Mouse (Mus musculus): Measurements from ENCODE around the gene Mphosph6.

Mphosph6 gene

GRCm38 (mm10) chr8:117801443-117802298 lies at the start of gene Mphosph6:
Mphosph6 (minus strand) TSS chr8:117801943.
- DNase-seq (ENCODE audit: low spot score in 2 of 2) = peak; percentile 95 to 96

DNA sequence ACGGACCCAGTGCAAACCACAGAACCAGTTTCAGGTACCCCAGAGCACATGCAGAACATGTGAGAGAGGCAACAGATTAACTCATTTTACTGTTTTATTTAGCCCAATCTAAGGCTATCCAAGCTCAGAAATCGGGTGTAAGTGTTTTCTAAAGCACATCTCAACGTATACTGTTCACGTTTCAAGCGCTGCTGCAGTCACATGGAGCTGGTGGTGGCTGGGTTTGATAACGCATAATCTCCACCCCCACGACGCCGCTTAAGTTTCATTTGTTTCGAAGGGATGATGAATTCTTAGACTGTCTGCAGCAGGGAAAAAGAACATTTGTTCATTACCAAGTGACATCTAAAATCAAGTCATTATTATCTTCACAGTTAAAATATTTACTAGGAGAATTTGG lies 48.7 kb upstream of the Mphosph6 start:
- no peak for DNase-seq (ENCODE audit: low spot score in 2 of 2)

DNA sequence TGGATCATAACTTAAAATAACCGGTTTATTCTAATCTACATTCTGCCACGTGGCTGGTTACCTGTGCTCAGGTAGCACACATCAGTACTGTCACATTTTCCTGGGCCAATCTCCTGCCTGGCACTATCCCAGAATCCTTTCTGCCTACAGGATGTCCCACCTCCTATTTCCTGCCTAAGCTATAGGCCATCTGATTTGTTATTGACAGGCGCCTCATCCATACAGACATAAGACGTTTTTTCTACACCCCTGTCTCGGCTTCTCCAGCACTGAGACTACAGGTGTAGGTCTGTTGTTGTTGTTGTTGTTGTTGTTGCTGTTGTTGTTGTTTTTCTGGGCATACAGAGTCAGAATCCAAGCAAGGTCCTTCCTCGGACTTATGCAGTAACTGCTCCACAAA lies 46.1 kb upstream of the Mphosph6 start:
- no peak for DNase-seq (ENCODE audit: low spot score in 2 of 2)

GRCm38 (mm10) chr8:117843694-117844093 lies 42.0 kb upstream of the Mphosph6 start:
- DNase-seq (ENCODE audit: low spot score in 2 of 2) = no peak

GRCm38 (mm10) chr8:117813524-117813923 lies 11.8 kb upstream of the Mphosph6 start:
- no peak for DNase-seq (ENCODE audit: low spot score in 2 of 2)

DNA sequence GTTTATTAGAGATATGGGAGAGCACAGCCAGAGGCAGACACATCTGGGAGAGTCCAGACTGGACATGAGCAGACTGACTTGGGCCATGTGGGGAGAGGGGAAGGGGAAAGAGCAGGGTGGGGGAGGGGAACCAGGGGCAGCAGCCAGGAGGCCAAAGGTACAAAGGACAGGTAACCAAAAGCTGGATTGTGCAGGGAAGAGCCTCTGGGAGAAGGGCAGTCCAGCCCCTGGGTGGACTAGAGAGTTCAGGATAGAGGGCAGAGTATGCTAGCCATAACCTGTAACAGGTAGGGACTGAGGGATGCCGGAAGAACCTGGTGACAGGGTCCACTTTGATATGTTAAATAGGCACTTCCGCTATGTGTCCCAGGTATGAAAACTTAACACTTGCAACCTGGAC lies 8.9 kb upstream of the Mphosph6 start:
- DNase-seq (ENCODE audit: low spot score in 2 of 2) = no peak

GRCm38 (mm10) chr8:117805419-117805818 lies 3.7 kb upstream of the Mphosph6 start:
- no peak for DNase-seq (ENCODE audit: low spot score in 2 of 2)

DNA sequence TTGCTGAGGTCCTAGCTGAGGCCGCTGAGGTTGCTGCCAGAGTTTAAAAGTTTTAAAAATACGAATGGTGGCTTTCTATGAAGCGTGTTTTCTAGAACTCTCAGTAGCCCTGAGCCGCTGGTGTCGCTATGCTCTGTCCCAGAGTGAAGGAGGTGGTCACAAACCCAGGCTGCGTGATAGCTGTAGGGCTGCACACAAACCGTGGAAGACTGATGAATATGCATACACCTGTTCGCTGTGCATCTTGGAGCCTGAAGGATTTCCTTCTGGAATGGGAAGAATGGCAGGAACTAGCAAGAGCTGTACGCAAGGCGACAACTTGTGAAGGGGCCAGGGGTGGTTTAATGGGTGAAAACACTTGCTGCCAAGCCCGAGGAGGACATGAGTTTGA lies 551 bp upstream of the Mphosph6 start:
- no peak for DNase-seq (ENCODE audit: low spot score in 2 of 2)

- no peak for DNase-seq (ENCODE audit: low spot score in 2 of 2)
Measured at GRCm38 (mm10) chr8:117798066-117798465, 3.7 kb downstream of the Mphosph6 start.

DNA sequence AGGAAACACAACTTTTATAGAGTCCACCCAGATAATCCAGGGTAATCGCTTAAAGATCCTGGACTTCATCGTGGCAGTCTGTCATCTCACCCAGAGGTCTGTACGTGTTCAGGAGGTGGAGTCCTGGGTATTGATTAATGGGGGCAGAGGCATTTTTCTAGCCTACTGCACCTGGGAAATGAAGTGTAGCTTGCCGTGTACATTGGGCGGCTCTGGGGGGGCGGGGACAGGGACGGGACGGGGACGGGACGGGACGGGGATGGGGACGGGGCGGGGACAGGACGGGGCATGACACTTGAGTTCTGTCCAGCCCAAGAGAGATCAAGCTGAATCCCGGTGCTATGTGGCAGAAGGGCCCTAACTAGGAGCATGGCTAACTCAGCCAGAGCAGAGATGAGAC lies 5.3 kb downstream of the Mphosph6 start:
- DNase-seq (ENCODE audit: low spot score in 2 of 2) = no peak

GRCm38 (mm10) chr8:117794581-117794980 lies 7.2 kb downstream of the Mphosph6 start:
- DNase-seq (ENCODE audit: low spot score in 2 of 2) = no peak

DNA sequence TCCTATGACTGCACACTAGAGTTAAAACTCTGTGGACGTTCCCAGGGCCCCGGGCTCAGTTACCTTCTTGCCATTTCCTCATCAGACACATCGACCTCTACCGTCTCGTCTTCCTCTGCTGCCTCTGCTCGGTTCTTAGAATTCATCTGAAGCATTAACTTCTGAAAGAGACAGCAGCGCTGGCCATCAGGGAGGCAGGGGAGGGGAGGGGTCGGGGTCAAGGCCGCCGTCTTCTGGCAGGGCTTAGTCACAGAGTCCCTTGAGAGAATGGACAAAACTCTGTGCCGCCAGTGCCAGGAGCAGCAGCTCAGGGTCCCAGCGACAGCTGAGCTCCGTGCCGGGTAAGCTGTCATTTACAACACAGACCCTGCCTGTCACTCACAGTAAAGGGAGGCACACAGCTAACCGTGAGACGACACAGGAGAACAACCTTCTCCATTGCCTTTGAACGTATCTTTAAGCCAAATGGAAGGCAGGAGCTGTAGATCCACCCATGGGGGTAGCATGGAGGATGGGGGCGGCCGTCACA lies 9.1 kb downstream of the Mphosph6 start:
- DNase-seq (ENCODE audit: low spot score in 2 of 2) = no peak

DNA sequence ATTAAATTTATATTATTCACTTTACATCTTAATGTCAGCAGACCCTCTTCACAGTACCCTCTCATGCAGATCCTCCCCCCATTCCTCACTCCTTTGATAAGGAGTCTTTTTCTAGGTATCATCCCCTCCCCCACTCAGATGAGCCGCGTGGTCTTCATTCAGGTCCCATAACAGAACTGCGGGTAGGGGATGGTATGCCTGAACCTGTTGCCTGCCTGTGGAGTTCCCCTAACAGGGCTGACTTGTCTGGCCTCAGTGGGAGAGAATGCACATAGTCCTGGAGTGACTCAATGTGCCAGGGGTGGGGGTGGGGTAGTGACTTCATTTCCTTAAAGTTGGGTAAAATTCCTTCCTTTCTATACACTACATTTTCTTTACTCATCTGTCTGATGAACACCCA lies 15.3 kb downstream of the Mphosph6 start:
- DNase-seq (ENCODE audit: low spot score in 2 of 2) = no peak

DNA sequence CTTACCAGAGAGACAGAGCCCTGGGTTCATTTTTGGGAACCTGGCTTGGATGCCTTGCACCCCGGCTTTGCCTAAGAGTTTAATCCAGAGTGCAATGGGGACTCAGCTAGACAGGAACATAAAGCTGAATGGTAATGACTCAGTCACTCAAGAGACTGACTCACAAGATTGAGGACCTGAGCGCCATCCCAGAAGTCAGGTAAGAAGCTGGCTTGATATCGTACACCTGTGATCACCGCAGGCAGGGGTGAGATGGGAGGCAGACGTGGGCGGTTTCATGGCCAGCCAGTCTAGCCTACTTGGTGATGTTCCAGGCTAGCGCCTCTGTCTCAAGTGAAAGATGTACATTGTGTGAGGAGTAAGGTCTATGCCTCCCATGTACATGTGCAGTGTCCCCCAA lies 18.7 kb downstream of the Mphosph6 start:
- no peak for DNase-seq (ENCODE audit: low spot score in 2 of 2)

DNA sequence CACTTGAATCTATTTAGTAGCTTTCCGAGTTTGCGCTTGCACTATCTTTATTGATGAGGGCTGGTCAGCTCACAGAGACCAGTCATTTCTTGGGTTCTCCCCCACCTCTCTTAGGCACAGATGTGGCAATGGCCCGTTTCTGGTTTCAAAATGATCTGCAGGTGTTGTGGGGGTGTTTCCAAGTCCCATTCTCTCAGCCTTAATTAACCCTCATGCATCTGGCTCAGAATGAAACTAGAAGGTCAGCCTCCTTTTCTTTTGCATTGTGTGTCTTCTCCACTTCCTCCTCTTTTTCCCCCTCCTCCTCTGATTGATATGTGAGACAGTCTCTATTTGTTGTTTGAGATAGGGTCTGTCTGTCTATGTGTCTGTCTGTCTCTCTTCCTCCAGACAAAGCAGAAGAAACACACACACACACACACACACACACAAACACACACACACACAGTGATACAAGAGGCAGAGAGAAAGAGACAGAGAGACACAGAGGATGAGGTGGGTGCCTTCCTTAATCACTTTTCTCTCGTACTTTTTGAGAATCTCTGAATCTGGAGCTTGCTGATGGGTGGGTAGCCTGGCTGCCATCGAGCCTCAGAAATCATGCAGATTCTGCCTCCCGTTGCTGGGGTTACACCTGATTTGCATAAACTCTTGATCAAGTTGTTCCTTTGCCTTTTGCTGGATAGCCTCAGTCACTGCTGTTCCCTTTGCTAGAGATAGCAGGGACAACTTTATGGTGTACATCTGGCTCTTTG lies 20.2 kb downstream of the Mphosph6 start:
- DNase-seq (ENCODE audit: low spot score in 2 of 2) = no peak

GRCm38 (mm10) chr8:117779344-117779743 lies 22.4 kb downstream of the Mphosph6 start:
- no peak for DNase-seq (ENCODE audit: low spot score in 2 of 2)

- DNase-seq (ENCODE audit: low spot score in 2 of 2) = no peak
Measured at GRCm38 (mm10) chr8:117778531-117779322, 23.0 kb downstream of the Mphosph6 start.

DNA sequence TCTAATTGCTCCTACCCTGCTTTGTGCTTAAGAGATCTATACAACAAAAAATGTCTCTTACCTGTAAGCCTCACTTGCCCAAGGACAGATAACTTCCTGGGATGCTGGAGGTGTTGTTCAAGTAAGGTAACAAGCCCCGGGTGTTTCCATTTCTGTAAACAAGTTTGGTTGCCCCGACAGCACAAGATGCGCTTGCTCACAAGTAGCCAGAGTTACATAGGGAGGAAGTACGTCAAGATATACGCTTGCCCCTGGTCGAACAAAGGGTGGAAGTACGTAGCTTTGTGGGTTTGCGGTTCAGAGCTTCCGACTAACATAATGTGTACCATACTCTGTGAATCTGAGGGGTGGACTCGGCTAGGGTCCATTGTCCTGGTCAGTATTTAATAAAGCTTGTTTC lies 25.7 kb downstream of the Mphosph6 start:
- DNase-seq (ENCODE audit: low spot score in 2 of 2) = no peak

DNA sequence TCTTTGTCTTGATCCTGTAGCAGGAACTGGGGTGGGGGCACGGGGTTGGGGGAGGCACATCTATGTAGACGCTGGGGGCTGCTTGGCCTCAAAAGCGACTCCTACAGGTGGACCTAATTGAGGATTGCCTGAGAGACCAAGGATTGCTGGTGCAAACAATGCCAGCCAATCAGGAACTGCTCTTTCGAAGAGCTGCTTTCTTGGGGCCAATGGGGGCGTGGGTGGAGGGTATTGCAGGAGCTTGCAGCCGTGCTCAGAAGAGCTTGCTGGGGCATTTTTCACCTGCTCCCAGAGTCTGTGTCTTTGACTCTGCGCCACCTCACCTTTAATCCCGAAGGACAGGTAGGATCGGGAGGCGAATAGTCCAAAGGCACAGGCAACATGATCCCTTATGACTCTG lies 26.1 kb downstream of the Mphosph6 start:
- DNase-seq (ENCODE audit: low spot score in 2 of 2) = no peak

DNA sequence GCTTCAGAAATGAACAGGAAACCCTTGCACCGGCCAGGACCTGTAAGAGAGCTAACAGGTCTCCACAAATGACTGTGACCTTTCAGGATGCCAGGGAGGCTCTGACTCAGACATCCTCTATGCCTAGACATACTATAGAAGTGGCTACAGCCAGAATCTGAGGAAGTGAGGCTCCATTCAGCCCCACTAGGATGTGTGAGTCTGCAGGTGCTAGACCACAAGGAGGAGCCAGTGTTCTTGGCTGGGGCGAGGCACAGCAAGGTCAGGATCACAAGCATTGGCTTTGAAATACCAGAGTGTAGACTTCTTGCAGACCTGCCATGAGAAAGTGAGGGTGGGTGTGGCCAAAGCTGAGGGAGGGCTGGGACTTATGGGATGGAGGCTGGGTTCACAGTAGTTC lies 29.1 kb downstream of the Mphosph6 start:
- DNase-seq (ENCODE audit: low spot score in 2 of 2) = no peak

DNA sequence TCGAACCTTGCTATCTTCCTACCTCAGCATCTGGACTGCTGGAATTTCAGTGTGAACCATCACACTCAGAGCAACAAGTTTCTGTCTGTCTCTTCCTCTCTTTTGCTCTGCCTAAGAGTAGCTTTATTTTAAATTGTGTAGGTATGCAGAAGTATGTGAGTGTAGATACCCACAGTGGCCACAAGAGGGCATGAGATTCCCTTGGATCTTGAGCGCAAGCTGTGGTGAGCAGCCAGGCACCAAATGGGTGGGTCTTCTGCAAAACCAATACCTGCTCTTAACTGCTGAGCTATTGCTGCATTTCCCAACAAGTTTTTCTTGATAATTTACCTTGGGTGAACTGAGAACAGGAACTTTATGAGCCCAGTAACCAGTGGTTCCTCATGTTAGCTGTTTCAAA lies 29.6 kb downstream of the Mphosph6 start:
- DNase-seq (ENCODE audit: low spot score in 2 of 2) = no peak
